Mouse (Mus musculus) erythroblast, embryonic 14.5 days (primary cell): ENCODE data around the gene Gm37240.

Experiments
- GATA1 ChIP-seq: IDR thresholded peaks from 2 replicates; pipeline ENCODE4 v1.6.1; 2012; ENCODE audit warnings: low read length, inconsistent platforms, mixed read lengths
- TAL1 ChIP-seq: IDR thresholded peaks from 3 replicates; pipeline ENCODE4 v1.6.1; 2012; ENCODE audit warnings: low read length, inconsistent platforms, mixed read lengths

DNA sequence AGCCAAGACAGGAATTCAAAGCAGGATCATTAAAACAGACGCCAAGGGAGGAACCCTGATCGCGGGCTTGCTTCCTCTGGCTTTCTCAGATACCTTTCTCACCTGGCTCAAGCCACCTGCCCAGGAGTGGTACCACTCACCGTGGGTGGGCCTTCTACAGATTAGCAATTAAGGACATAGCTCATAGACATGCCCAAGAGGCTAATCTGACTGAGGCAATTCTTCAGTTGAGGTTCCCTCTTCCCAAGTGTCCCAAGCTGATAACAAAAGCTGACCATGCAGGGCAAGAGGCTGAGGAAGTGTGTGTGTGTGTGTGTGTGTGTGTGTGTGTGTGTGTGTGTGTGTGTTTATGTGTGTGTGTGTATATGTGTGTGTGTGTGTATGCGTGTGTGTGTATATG lies 31.4 kb downstream of the Gm37240 start:
- TF ChIP-seq GATA1 (no peak), TAL1 (no peak; the same call in 2 of the 3 replicates)
